Mouse (Mus musculus) spleen, postnatal 4 days (tissue): ENCODE data around the gene AC124108.1.

Experiments used
- DNase-seq, 2 experiments: peaks; one replicate each; pipeline ENCODE4 v3.0.0; 2022; ENCODE audit warnings: low spot score in 2 of 2

The AC124108.1 gene

GRCm38 (mm10) chr1:132245010-132245409 lies 53.8 kb downstream of the AC124108.1 start:
- DNase-seq = no peak

DNA sequence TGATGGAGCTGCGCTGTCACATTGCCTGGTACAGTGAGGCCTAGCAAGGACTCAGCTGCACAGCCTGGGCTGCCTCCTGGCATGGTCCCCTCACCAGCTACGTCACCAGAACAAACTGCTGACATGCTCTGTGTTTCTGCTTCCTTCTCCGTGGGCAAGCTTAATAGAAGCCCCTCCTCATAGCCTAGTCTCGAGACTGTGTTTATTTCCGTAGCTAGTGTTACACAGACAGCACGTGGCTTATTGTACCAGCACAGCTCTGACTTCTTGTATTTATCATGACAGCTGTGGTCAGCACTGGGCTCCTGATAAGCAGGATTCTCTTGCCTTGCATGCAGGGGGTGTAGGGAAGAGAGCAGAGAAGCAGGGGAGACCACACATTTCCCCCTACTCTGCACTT lies 54.9 kb downstream of the AC124108.1 start:
- no peak for DNase-seq

- DNase-seq = no peak
Observed at GRCm38 (mm10) chr1:132246641-132247040, 55.4 kb downstream of the AC124108.1 start.

DNA sequence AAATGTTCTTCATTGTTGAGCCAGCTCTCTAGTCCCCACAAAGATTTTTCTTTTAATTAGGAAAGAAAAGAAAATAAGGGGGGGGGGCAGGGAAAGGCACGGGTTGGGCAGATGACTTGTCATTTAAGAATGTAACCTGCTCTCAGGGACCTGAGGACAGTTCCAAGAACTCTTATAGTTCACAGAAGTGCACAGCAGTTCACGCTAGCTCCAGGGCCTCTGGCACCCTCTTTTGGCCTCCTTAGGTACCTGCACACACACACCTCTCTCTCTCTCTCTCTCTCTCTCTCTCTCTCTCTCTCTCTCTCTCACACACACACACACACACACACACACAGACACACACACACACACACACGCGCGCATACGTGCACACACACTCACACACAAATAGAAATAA lies 63.2 kb downstream of the AC124108.1 start:
- DNase-seq = no peak
